27 mouse cellular contexts compared by ENCODE assay signal in genomic region chr13:22168416-22168815, GRCm38 (mm10). TPM values are rescaled to one million over a fixed set of nuclear protein-coding genes. Genes with fewer than 3 reads are reported as not detected.
A peak's percentile ranks its signal among the peaks of the same experiment; 100 is the strongest.
DNase-seq lines count a peak whose midpoint lies in the region; TF ChIP-seq lines count a peak whose summit lies in the region.
"Had no signal": no experiment of that assay in that cellular context is flagged by ENCODE, and none has a peak within 500 bp of the region (broad histone marks: within the 10 kb centered on the region; RNA-seq: fewer than 3 reads in every experiment).

No protein-coding gene starts in this region.

- 94% methylated on average over 15 of the region's 15 CpGs for WGBS in thymus, adult 2 months

- H3K27me3 ChIP-seq in thymus, adult 2 months (ENCODE audit: control insufficient read depth, insufficient read depth, low read length): no peaks in the 10 kb centered on the region
- H3K27me3 ChIP-seq: midbrain, embryonic 13.5 days; neural tube, embryonic 12.5 days; Patski had no signal

- peak; percentile 53 for DNase-seq in kidney, adult 11 months
- DNase-seq in kidney, postnatal 4 days: no peak
- DNase-seq in thymus, postnatal 4 days: peak; percentile 5
- DNase-seq in thymus, adult 2 months: no peak
- peak; percentile 6 to 44 for DNase-seq in heart, postnatal 14 days
- no peak for DNase-seq in retina, postnatal 1 day
- no peak for DNase-seq in adrenal gland, postnatal 10 days
- DNase-seq: adrenal gland, postnatal 36 days; cerebellum, adult 18-20 months; cerebellum, postnatal 36 days; forebrain, postnatal 0 days; liver, postnatal 0 days; lung, postnatal 10 days; right cerebral cortex, adult 18-20 months had no signal

- intact Hi-C loops in heart, postnatal 14 days (cut with DNase I): no loop called here

- TF ChIP-seq CTCF in thymus, adult 2 months (IDR thresholded peaks at IDR 0.05; ENCODE audit: borderline replicate concordance, control insufficient read depth, extremely low read depth, insufficient read depth, low read length, poor library complexity): no peak

- no peak for TF ChIP-seq POLR2A in thymus, adult 2 months (IDR thresholded peaks at IDR 0.05; ENCODE audit: control insufficient read depth, extremely low read depth, insufficient read depth, low read length, poor library complexity)

- no peak overlapping the region for H3K27ac ChIP-seq in thymus, adult 2 months (ENCODE audit: control insufficient read depth, insufficient read depth, low read length)
- H3K27ac ChIP-seq: forebrain, embryonic 10.5 days; kidney, postnatal 0 days; limb, embryonic 10.5 days; midbrain, embryonic 13.5 days; neural tube, embryonic 12.5 days had no signal

- H3K36me3 ChIP-seq in thymus, adult 2 months (ENCODE audit: control insufficient read depth, insufficient read depth, low read length): no peaks in the 10 kb centered on the region
- H3K36me3 ChIP-seq: forebrain, embryonic 10.5 days; limb, embryonic 10.5 days; midbrain, embryonic 13.5 days; neural tube, embryonic 12.5 days had no signal

- no peaks in the 10 kb centered on the region for H3K4me1 ChIP-seq in thymus, adult 2 months (replicated peaks; ENCODE audit: control insufficient read depth, insufficient read depth, low read length)
- H3K4me1 ChIP-seq: forebrain, embryonic 10.5 days; limb, embryonic 10.5 days; midbrain, embryonic 13.5 days; neural tube, embryonic 12.5 days had no signal

- H3K4me3 ChIP-seq in thymus, adult 2 months (ENCODE audit: control insufficient read depth, insufficient read depth, low read length): no peak overlapping the region
- H3K4me3 ChIP-seq: forebrain, embryonic 10.5 days; limb, embryonic 10.5 days; midbrain, embryonic 13.5 days; neural tube, embryonic 12.5 days had no signal

RNA-seq across cellular contexts. Expression of gene Vmn1r191, which starts 15.4 kb away (rescaled TPM):
- not detected in 2 replicates for polyA plus RNA-seq in thymus, adult 2 months (2012; rRNA removed)
- total RNA-seq in heart, postnatal 14 days (2021): not detected
- total RNA-seq in adrenal gland, postnatal 10 days (2021): not detected
- total RNA-seq: adrenal gland, postnatal 36 days; forebrain, postnatal 0 days; hematopoietic stem cell, adult 5-6 weeks; left cerebral cortex, adult 8-10 months; liver, adult 2 months; megakaryocyte progenitor cell, adult 5-6 weeks had no signal
- polyA plus RNA-seq: C2C12; forebrain, embryonic 10.5 days; forebrain, postnatal 0 days; gonadal fat pad, adult 2 months; kidney, postnatal 0 days; limb, embryonic 10.5 days; liver, adult 2 months; liver, postnatal 0 days; midbrain, embryonic 13.5 days; neural tube, embryonic 12.5 days; Patski; testis, adult 2 months had no signal

RNA-seq across cellular contexts. Expression of gene Vmn1r192, which starts 22.5 kb away (rescaled TPM):
- polyA plus RNA-seq in thymus, adult 2 months (2012; rRNA removed): not detected in 2 replicates
- not detected for total RNA-seq in heart, postnatal 14 days (2021)
- total RNA-seq in adrenal gland, postnatal 10 days (2021): not detected
- total RNA-seq: adrenal gland, postnatal 36 days; forebrain, postnatal 0 days; hematopoietic stem cell, adult 5-6 weeks; left cerebral cortex, adult 8-10 months; liver, adult 2 months; megakaryocyte progenitor cell, adult 5-6 weeks had no signal
- polyA plus RNA-seq: C2C12; forebrain, embryonic 10.5 days; forebrain, postnatal 0 days; gonadal fat pad, adult 2 months; kidney, postnatal 0 days; limb, embryonic 10.5 days; liver, adult 2 months; liver, postnatal 0 days; midbrain, embryonic 13.5 days; neural tube, embryonic 12.5 days; Patski; testis, adult 2 months had no signal

RNA-seq across cellular contexts. Expression of gene Vmn1r193, which starts 54.5 kb away (rescaled TPM):
- not detected in 2 replicates for polyA plus RNA-seq in thymus, adult 2 months (2012; rRNA removed)
- not detected for total RNA-seq in heart, postnatal 14 days (2021)
- not detected for total RNA-seq in adrenal gland, postnatal 10 days (2021)
- total RNA-seq: adrenal gland, postnatal 36 days; forebrain, postnatal 0 days; hematopoietic stem cell, adult 5-6 weeks; left cerebral cortex, adult 8-10 months; liver, adult 2 months; megakaryocyte progenitor cell, adult 5-6 weeks had no signal
- polyA plus RNA-seq: C2C12; forebrain, embryonic 10.5 days; forebrain, postnatal 0 days; gonadal fat pad, adult 2 months; kidney, postnatal 0 days; limb, embryonic 10.5 days; liver, adult 2 months; liver, postnatal 0 days; midbrain, embryonic 13.5 days; neural tube, embryonic 12.5 days; Patski; testis, adult 2 months had no signal

Comparison
In these comparisons a context has a peak if more than half of its experiments do, and no peak if none do; other contexts are left out.
1. DNase-seq: peak in kidney, adult 11 months (single experiment), thymus, postnatal 4 days (single experiment) and heart, postnatal 14 days (2 of 2); none in kidney, postnatal 4 days (0 of 2), thymus, adult 2 months (single experiment), retina, postnatal 1 day (single experiment) and adrenal gland, postnatal 10 days (single experiment).